Mouse (Mus musculus) T-helper 1 cell (primary cell): ENCODE measurements around the gene Zfand2a.

Experiments
- in situ Hi-C: fragments of 300-600 bp; cut with MboI, MseI; formaldehyde crosslinking; loops from one replicate; pipeline ENCODE4 v1.15.1; 2025; ENCODE audit warnings: high pct_unique_total_duplicates

The Zfand2a gene

DNA sequence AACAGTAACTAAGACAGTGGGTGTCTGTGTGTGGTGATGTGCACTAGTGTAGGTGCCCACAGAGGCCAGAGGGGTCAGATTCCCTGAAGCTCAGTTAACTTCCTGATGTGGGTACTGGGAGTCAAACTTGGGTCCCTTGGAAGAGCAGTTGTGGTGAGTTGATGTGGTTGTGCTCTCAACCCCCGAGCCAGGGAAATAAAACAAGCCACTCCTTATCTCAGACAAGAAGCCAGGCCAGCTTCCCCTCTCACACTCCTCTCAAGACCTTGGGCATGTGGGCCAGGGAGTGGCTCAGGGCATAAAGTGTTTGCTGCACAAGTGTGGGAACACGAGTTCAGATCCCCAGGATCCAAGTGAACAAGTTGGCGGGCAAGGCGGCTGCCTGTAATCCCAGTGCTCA, 17.5 kb downstream of the Zfand2a start:
- in situ Hi-C loops = no loop called here

DNA sequence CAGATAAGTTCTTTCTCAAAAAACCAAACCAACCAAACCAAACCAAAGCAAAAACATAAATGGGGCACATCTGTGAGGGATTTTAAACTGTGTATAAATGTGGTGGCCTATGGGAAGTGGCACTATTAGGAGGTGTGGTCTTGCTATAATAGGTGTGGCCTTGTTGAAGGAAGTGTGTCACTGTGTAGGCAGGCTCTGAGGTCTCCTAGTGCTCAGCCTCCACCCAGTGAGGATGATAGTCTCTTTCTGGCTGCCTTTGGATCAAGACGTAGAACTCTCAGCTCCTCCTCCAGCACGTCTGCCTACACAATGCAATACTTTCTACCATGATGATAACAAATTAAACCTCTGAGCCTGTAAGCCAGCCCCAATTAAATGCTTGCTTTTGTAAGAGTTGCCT, 18.0 kb downstream of the Zfand2a start:
- in situ Hi-C loops = no loop called here

GRCm38 (mm10) chr5:139464874-139465273, 19.5 kb downstream of the Zfand2a start:
- in situ Hi-C loops = no loop called here

DNA sequence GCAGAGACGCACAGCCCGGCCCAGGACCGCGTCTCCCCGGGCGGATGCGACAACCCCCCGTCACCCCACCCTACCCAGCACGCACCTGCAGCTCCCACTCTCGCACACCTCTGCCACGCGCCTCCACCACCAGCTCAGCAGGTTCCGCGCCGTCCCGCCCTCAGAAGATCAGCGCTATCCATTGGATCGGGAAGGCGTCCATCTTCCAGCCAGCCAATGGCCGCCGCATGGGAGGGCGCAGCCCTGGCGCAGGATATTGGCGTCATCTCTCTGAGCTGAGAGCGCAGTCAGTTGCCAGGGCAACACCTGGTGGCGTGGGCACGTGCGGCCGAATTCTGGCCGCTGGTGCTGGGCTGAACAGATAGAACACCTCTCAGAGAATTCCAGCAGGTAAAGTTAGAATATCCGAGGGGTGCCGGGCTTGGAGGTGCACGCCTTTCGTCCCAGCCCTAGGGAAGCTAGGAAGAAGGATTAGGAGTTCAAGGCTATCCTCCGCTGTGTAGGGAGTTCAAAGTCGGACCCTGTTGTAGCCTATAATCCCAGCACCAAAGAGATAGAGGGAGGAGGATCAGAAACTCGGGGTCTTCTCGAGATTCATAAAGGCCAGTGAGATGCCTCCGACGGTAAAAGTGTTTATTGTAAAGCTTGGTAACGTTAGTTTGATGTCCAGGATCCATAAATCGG, 23.8 kb downstream of the Zfand2a start, which contains the start of gene 3110082I17Rik:
Gene 3110082I17Rik (minus strand): TSS at position 144 of the 684 bp plus-strand sequence.
- in situ Hi-C loops = no loop called here

- in situ Hi-C loops = no loop called here
Measured at GRCm38 (mm10) chr5:139459938-139460337, 24.4 kb downstream of the Zfand2a start.

DNA sequence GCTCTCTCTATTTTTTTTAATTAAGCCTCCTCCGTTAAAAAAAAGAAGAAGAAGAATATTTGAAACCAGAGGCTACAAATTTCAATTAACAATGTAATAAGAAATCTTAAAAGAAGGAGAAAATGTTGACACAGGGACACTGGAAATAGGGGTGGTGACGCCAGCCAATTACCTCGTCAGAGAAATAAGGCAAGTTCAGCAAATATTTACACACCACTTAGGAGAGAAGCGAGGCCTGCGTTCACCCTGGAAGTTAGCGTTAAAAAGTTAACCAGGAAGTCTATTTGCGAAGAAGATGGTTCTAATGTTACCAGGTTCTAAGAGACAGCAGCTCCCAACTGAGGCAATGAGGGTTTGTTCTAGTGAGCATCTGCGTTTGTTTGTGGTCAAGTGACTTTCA, 27.1 kb downstream of the Zfand2a start:
- in situ Hi-C loops = no loop called here

DNA sequence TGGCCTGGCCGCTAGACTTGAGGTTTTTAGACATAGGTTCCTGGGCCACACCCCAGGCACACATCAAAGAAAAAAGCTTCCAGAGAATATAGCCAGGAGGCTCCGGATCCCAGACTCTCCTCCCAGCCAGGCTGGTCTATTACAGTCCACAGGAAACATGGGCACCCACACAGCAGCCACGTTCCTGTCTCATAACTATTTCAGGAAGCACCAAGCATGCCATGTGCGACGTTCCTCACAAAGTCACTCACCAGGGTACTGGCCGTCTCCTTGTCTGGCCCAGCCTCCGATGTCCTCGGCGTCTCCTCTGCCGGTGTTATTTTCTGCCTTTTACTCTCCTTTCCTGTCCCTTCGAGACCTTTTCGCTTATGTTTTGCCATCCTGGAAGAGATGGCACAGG, 29.2 kb downstream of the Zfand2a start:
- in situ Hi-C loops = no loop called here

- in situ Hi-C loops = no loop called here
Measured at GRCm38 (mm10) chr5:139453031-139453430, 31.3 kb downstream of the Zfand2a start.

GRCm38 (mm10) chr5:139449926-139450325, 34.4 kb downstream of the Zfand2a start:
- in situ Hi-C loops = loop anchor here (25.0 kb wide), 1 partner anchor 588 kb away; no protein-coding TSS in a partner anchor

DNA sequence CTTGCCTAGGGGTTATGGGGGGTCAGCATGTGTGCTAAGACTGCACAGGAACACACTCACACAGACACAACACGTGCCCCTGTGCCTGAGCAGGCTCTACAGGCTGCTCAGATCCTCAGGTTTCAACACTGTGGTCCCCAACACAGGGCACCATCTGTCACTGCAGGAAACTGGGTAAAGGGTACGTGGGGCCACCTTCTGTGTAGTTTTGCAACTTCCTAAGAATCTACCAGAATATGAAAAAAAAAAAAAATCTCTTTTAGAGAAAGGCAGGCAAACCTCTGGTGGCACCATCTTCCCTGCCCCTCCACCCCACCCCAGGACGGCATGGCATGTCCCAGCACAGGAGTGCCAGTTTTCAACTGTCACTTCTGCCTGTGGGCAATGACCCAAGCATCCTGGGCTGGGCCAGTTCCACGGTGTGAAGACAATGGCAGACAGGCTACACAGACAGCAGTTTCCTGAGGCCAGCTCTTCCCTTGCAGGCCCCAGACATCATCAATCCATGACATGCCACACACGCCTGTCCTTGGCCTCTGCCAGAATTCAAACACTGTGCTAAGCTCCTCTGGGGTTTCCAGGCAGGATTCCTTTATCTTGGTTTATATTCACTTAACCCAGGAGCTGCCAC, 35.1 kb downstream of the Zfand2a start:
- in situ Hi-C loops = loop anchor here (25.0 kb wide), 1 partner anchor 587 kb away; no protein-coding TSS in a partner anchor

DNA sequence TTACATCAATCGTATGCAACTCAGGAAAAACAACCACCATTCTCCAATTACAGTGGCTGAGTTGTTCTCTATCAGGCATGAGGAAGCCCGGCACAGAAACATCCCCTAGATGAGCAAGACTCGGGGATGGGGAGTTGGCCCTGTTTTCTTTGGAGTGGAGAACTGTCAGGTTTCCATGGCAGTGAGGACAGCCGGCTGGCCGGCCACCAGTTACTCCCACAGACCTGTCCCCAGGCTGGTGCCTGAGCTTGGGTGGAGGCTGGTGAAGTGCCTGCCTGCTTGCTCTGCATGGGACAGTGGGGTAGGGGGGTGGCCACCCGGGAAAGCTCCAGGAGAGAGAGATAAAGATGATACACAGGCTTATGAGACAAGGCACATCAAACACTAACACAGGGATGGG, 36.3 kb downstream of the Zfand2a start:
- in situ Hi-C loops = loop anchor here (25.0 kb wide), 1 partner anchor 586 kb away; no protein-coding TSS in a partner anchor

- in situ Hi-C loops = loop anchor here (25.0 kb wide), 1 partner anchor 583 kb away; no protein-coding TSS in a partner anchor
Measured at GRCm38 (mm10) chr5:139445258-139445657, 39.1 kb downstream of the Zfand2a start.

GRCm38 (mm10) chr5:139442962-139443361, 41.4 kb downstream of the Zfand2a start:
- in situ Hi-C loops = loop anchor here (25.0 kb wide), 1 partner anchor 581 kb away; no protein-coding TSS in a partner anchor

- in situ Hi-C loops = loop anchor here (25.0 kb wide), 1 partner anchor 580 kb away; no protein-coding TSS in a partner anchor
Measured at GRCm38 (mm10) chr5:139442428-139442827, 41.9 kb downstream of the Zfand2a start.

DNA sequence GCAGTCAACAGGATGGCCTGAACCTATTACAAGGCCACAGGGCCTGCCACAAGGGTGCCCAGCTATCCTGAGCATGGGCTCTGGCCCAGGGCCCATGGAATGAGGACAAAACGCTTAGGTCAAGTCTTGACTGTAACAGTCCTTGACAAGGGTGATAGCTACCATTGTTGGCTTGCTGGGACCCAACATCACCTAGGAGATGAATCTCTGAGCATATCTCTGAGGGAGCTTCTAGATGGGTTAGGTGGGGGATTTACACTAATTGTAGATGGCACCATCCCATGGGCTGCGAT, 42.7 kb downstream of the Zfand2a start:
- in situ Hi-C loops = loop anchor here (25.0 kb wide), 1 partner anchor 579 kb away; no protein-coding TSS in a partner anchor

- in situ Hi-C loops = loop anchor here (25.0 kb wide), 1 partner anchor 579 kb away; no protein-coding TSS in a partner anchor
Measured at GRCm38 (mm10) chr5:139440926-139441725, 43.2 kb downstream of the Zfand2a start.

GRCm38 (mm10) chr5:139440451-139440850, 43.9 kb downstream of the Zfand2a start:
- in situ Hi-C loops = loop anchor here (25.0 kb wide), 1 partner anchor 578 kb away; no protein-coding TSS in a partner anchor

GRCm38 (mm10) chr5:139438440-139438839, 45.9 kb downstream of the Zfand2a start:
- in situ Hi-C loops = loop anchor here (25.0 kb wide), 1 partner anchor 576 kb away; no protein-coding TSS in a partner anchor

DNA sequence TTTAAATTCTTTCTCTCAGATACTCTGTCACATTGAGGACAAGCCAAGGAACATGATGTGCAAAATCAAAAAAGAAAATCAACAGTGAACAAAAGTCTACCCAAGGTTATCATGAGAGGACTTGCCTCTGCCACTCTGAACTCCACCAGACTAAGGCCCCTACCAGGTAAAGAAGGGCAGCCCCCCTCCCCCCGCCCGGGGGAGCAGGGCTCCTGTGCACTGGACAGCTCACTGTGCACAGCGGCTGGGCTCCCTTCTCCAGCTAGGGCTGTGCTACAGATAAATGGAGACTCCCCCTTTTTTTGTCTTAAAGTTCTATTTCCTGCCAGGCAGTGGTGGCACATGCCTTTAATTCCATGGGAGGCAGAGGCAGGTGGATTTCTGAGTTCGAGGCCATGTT, 46.6 kb downstream of the Zfand2a start:
- in situ Hi-C loops = loop anchor here (25.0 kb wide), 1 partner anchor 575 kb away; no protein-coding TSS in a partner anchor

DNA sequence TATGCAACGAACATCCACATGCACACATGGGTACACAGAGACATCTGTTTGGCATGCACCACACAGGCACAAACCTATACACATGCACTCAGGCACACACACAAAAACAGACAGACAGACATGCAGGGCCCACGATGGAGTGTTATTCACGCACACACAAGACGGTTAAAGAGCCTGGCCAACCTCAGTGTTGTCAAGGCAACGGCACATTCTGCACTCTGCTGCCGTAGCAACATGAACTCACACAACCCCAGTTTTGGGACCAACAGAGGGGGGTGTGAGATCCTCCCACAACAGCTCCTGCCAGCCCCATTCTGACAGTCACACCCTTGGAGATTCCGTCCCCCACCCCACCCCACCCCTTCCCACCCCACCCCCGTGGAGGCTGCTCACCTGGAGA, 49.4 kb downstream of the Zfand2a start:
- in situ Hi-C loops = loop anchor here (25.0 kb wide), 1 partner anchor 573 kb away; no protein-coding TSS in a partner anchor

DNA sequence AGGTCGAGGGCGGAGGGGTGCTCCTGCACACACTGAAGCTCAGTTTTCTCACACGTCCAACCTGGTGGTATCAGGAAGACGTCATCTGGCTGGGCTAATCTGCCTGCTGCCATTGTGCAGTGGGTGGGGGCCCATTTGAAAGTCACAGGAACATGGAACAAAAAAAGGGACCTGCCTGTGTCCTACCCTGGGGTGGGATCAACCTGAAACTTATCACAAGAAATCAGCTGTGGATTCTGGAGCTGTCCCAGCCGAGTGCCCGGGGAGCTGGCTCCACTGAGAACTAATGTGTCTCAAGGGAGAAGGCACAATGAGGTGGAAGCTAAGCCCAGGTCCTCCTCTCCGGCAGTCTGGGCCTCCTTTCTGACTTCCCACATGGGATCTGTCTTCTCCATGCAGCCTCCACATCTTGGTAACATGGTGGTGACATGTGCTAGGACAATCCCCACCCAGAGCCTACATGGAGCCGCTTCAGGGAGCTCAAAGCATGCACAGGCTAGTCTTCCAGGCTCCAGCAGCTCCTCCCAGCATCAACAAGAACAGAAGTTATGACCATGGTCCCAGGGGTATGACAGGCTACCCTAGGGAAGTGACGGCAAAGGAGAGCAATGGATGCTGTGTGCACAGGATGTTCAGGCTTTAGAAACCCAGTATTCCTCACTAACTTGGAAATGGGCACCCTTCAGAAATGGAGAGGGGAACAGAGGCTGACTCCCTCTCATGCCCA, 50.3 kb downstream of the Zfand2a start:
- in situ Hi-C loops = loop anchor here (25.0 kb wide), 1 partner anchor 572 kb away; no protein-coding TSS in a partner anchor
